Mouse (Mus musculus) brown adipose tissue, adult 24 weeks (tissue): ENCODE measurements around the gene 1810013L24Rik. TPM values are rescaled to one million over a fixed set of nuclear protein-coding genes. Genes with fewer than 3 reads are reported as not detected.

ENCODE experiments used
- polyA plus RNA-seq: library from polyadenylated mRNA; stranded (reverse); fragments of >200 nt; gene quantifications from 2 replicates; pipeline ENCODE4 v1.2.4, GENCODE M21; 2012; ENCODE audit not compliant: missing spikeins, insufficient read depth, insufficient read length

The 1810013L24Rik gene
- polyA plus RNA-seq, 1 experiment, result 38.2 TPM

Other genes with a start within 250 kb of the 1810013L24Rik start
- gene Pmm2, start 192.4 kb upstream of the 1810013L24Rik start, polyA plus RNA-seq, result 61.6 and 62.0 TPM in 2 replicates
- gene Tmem186, start 192.4 kb upstream of the 1810013L24Rik start, polyA plus RNA-seq, result 16.5 and 19.7 TPM in 2 replicates
- 88.4 and 130 TPM in 2 replicates for gene Carhsp1, start 157.9 kb upstream of the 1810013L24Rik start, polyA plus RNA-seq
- not detected in 2 replicates for gene Gm5767, start 149.3 kb upstream of the 1810013L24Rik start, polyA plus RNA-seq
- 27.2 and 38.0 TPM in 2 replicates for gene Usp7, start 37.8 kb upstream of the 1810013L24Rik start, polyA plus RNA-seq